Mouse (Mus musculus): ENCODE data around the gene Lrmda.

Gene Lrmda

DNA sequence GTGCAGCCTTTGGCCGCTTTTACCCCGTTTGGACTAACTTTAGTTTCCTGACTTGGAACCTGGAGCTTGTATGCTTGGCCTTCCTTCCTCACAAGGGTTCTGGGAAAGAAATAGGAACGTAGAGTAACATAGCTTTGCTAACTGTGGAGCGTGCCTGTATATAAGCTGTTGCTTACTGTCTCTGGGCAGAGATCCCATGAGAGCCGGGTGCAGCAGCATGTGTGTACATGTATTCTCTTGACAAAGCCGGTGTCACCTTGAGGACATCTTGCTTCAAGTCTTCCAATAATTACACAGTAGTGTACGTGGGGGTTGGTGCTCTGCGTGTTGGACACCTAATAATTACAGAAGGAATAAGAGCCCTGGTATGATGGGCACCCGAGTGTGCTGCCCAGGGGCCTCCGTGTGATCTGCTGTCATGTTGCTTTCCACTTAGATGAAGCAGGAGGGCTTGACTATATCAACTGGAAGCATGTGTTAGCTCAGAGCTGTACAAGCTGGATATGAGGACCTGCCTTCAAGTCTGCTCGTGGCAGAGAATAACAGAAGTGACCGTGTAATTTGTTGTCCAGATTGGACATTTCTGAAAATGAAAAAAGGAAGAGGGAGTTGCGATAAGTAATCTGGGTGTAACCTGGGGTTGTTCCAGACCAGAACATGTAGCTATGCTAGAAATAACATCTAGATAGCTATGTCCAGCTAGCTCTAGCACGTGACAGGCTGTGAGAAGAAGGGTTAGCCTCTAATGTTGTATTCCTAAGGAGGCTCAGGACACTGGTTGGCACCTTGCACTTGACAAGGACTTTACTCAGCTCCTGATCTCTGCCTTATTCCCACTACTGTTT lies 82.7 kb downstream of the Lrmda start:
- DNase-seq: no peak

DNA sequence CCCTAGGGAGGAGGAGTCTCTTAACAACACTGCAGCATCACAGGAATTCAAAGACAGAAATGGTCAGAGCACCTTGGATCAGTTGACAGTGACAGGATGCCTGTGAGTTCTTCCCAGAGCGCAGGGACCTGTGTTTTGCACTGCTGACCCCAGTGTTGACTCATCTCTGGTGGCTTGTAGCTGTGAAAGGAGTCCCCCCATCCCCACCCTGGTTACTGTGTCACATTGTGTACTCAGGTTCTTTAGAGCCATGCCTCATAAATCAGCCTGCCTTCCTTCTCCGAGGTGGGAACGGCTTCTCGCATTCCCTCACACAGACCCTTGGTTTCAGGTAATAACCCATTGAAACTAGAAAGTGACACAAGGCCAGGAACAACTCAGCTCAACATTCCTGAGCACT lies 86.3 kb downstream of the Lrmda start:
- DNase-seq: no peak

DNA sequence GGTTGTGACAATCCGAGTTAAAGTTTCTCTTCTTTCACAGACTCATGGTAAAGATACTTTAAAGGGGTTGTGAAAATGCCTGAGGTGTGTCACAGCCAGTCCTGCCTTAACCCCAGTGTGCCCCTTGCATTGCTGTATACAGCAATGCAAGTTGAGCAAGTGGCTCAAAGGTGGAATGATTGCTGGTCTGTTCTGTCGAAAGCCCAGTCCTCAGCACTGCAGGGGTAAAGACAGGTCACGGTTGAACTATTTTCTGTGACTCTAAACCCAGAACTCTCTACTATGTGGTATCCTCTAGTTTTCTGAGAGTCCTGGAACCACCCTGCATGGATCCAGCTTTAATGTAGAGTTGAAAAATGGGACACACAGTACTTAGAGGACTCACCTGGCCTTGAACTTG lies 87.3 kb downstream of the Lrmda start:
- DNase-seq: no peak

DNA sequence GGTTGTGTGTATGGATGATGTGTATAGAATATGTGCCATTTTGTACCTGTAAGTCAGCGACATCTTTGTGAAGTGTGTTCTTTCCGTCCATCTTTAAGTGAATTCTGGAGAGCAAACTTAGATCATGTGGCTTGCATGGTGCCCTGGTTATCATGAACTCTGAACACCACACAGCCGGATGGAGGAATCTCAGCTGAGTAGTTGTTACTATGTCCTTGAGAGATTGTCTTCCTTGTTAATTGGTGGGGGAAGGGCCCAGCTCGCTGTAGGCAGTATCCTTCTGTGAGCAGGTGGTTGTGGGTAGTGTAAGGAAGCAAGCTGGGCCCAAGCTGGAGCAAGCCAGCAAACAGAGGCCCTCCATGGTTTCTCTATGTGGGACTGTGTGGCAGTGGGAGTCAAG lies 89.9 kb downstream of the Lrmda start:
- no peak for DNase-seq

DNA sequence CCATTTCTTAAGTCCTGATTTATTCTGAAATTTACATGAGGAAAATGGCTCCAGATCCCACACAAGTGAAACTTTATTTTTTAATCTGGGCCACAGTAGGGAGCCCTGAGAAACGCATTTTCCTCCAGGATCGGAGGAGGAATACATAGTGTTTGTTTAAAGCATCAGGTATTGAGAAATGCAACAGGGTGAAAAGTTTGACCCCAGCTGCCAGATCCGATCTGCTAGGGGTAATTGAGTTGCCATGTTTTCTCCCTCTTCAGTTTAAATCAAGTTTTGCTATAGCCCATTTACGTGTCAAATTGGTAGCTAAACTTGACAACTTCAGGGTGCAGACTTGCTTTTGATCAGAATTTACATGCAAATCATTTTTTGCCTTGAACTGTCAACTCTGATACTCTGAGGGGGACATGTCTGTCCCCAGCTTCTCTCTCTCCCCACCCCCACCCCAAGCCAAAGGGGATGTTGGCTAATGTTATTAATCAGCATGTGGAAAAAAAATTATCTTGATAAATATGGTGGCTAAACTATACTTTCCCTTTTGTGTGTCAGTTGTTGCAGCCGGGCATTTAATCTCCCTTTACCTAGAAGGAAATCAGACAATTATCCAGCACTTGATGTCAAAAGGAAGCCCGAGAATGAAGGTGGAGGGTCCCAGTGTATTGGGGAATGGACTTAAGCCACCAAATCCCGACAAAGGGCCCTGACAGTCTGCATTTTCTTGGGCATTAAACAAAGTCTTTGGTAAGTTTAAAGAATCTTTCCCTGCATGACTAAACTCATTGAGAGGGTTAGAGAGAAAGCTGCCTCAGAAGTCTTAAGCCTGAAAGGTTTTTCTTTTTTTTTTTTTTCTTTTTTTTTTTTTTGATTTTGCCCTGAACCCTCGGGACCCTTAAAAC lies 94.2 kb downstream of the Lrmda start:
- DNase-seq: no peak

DNA sequence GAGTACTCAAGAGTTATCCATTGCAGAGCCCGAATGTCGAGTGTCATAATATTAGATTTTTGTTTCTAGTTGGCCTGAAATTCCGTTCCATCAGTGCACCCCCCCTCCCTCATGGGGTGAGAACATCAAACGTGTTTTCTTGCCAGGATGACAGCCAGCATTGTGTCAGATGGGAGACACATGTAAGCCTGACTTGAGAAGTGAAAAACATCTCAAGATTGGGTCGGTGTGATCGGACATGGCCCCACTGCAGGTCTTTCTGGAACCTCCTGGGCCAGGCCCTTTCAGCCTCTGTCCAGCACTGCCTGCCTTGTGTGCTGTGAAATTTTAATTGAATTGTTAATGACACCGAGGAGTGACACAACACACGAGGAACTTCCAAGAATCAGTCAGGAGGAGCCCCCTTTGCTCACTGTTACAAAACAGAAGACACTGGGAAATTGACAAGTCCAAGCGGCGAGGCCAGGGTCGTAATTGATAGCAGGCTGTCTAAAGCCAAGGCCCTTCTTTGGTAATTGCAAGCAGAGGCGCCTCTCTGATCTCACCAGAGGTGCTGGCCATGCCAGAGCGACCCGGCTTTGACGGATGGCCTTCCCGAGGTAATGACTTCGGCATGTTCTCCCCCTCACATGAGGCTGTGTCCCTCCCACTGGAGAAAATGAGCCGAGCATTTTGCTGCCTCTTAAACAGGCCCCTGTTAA lies 95.3 kb downstream of the Lrmda start:
- no peak for DNase-seq

DNA sequence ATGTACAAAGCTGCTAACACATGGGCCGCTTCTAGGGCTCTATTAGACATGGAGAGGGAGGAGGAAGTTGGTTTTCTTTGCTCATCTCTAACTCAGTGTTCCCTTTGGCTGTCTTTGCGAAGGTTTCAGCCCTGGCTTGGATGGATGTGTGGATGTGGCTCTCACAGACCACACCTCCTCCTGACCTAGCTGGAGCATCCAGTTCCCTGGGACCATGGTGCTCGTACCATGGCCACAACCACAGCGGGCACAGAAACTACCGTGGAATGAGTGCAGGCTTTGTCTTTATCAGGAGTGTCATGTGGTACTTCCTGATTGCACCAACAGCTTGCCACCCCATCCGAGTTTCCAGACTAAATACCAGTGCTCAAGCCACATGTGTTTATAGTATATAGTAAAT lies 98.6 kb downstream of the Lrmda start:
- DNase-seq: no peak

DNA sequence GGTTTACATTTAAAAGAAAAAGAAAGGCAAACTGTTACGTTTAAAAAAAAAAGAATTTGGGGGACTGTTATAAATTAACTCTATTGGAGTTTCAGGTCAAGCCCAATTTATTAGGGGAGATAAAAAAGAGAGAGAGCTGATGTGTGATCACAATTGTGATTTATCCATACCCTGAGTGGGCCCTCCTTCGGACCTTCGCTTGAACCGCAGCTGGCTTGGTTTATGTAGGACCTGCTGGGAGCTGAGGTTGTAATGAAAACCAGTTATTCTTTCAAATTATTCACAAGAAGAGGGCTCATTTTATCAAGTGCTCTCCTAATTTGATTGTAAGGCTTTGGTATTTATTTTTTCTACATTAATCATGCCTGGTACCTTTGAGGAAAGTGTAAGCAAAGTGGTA lies 99.0 kb downstream of the Lrmda start:
- no peak for DNase-seq

DNA sequence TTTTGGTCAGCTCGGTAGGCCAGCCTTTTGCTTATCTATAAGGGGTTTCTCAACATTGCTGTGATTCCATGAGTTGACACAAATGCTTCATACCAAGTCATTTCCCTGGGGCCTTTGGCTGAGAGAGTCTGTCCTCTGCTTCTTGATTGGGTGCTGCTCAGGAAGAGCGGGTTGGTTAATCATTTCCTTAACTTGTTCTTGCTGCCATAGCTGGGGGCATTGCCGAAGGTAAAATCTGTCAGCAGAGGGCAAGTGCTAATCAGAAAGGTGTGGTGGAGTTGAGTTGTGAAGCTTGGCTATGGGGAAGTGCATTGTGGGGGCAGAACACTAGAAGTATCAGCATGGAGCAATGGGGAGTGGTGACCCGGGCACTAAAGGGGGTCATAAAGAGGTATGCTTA lies 106.8 kb downstream of the Lrmda start:
- DNase-seq: no peak

DNA sequence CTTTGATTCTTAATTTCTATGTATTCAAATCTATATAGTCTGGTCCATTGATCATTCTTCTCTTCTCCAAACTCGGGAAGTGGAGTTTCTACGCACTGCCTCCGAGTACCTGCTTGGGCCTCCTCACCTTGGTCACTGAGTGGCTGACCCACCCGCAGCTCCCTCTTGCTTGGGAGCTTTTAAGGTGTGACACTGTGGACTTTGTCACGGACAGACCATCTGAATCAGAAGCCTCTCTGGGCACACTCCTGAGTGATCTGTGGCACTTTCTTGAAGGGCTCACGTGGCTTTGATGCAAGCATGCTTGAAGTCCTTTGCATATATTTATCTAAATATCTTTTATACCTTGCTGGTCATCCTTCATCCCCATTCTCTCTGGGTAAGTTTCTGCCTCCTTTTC lies 107.3 kb downstream of the Lrmda start:
- DNase-seq: no peak

DNA sequence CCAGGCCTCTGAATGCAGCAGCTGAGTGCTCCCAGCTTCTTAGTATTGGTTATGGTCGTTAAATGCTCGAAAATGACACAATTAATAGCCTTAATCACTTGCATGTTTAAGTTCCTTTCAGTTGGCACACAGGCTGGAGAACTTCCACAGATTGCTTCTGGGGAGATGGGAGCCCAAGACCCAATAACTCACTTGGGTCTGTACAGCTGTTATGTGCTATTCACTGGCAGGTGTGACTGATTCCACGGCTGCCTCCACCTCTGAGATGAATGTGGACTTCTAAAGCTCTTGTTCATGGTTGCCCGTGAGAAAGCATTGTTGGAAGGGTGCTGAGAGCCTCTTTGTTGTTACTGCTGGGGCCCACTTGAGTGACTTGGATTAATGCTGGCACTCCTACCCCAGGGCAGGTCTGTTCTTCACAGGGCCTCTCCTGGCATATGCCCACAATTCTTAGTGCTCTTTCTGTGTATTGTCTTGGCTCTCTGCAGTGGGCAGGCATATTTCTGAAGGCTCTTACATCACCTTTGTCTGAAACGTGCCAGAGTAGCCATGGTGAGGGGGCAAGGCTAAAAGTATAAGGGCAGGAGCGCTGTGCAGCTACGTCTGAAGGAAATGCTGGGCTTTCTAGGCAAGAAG lies 111.6 kb downstream of the Lrmda start:
- no peak for DNase-seq

DNA sequence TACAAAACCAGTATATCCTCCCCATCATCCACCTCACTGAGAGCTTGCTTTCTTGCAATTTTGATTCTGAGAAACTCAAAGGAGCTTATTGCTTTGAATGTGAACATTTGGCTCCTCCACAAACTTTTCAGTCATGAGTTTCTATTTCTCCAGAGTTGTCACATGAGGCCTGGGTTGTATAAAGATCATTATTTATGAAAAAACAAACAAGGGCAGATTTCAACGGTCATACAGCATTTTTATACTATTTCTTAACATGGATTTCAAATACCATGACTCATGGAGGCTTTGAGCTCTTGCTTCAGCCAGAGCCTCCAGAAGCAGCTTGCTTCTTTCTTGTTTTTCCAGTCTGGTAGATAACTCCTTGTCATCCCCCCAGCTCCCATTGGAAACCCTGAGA lies 119.8 kb downstream of the Lrmda start:
- no peak for DNase-seq

DNA sequence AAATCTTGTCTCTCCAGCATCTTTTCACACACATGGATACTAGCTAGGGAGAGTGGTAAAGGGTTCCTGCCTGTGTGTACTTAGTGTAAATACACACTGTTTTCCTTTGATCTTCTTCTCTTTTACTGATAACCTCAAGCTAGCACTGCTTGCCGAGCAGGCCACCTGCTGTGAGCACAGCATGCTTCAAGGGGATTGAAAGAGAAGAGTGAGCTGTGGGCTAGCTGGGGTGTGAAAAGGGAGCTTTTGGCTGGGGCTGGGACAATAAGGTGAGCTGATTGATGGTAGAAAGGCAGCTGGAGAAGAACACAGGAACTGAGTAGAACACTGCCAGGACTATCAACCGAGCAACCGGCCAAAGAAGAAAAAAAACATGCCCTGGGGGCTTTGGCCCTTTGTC lies 124.5 kb downstream of the Lrmda start:
- no peak for DNase-seq

DNA sequence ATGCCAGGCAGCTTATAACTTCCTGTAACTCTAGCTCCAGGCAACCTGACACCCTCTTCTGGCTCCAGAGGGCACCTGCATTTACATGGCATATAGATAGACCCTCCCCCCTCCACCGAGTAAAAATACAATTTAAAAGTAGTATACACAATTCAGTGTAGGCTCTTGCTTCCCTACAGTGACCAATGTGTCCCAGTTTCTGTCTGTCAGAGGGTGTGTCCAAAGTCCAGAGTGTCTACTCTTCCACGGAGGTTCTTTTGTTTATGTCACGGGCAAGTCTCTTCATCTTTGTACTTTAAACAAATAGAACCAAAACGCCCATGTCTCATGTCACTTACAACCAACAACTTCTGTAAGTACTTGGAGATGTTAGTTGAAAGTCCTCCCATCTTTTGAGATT lies 126.4 kb downstream of the Lrmda start:
- DNase-seq: no peak

DNA sequence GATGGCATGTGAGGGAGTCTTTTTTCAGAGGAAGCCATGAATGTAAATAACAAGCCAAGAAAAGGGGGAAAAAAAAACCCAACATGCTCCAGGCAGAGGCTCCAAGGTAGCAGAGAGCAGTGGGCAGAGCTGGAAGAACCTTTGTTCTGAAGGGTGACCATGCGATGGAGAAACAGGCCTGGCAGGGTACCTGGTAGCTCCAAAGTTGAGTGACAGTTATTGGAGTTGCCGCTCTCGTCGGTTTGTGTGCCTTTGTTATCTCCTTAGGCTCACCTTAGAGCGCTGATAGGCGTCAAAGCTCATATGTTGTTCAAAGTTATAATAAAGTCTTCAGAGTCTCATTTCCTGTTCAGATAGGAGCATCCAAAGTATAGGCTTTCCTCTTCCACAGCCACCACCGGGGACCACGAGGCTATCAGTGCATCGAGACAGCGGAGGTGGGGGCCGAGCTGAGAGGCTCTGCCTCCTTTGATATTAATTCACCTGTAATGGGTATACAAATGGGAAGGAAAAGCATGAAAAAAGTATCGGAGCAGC lies 127.1 kb downstream of the Lrmda start:
- DNase-seq: no peak

DNA sequence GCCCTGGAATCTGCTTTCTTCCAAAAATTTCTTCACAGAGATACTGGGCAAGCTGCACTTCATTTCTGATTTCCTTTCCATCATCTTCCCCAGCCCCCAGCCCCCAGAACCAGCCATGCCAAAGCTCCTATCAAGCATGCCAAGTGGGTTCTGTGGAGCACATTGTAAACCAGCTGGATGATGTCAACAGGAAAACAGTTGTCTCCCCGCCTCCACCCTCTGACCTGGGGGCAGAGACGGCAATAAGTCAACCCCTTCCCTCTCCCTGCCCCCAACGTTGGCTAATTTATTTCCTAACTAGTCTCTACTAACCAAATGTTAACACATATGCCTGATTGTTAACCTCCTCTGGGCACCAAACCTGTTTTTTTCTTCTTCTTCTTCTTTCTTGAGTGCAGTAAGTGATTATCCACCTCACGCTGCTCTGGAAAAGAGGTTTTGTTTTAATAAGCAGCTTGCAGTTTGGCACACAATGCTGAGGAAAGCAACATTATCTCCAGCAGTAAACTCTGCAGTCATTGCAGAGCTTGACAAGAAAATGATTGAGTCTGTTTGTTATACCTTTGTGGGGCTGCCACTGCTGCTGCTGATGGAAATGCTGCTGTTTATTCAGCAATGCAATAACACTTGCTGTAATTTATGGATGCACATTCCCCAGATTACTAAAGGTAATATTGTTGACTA lies 128.0 kb downstream of the Lrmda start:
- DNase-seq: no peak

DNA sequence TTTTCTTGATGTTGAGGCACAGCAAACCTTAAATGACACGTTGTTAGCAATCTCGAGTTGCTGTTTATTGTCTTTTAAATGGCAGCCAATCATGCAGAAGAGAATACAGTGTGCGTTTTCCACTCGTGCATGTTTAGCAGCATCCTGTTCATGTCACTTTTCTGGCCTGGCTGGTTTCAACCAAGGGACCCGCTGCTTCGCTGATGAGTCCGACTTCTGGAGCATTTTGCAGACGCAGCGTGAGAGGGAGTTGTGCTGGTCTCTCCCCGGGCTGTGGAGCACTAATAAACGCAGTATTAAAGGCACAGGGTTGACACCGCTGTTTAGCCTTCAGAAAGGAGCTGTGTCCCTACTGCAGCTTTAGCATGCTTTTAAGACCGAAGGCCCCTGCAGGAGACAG lies 133.2 kb downstream of the Lrmda start:
- no peak for DNase-seq

DNA sequence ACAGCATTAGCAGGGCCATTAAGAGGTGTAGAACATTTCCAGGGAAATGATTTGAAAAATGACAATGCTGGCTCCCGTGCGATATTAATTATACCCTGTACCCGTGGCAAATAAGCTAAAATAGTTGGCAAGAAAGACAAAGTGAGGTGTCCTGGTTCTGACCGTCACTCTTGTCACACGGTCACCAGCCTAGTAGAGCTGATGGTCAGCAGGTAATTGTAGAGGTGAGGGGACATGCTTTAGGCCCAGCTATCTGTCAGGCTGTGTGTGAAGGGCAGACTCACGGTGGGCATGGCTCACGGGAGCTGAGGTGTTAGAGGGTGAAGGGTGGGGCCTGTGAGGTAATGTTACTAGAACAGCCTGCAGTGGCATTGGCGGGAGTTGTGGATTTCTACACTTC lies 134.6 kb downstream of the Lrmda start:
- DNase-seq: no peak

DNA sequence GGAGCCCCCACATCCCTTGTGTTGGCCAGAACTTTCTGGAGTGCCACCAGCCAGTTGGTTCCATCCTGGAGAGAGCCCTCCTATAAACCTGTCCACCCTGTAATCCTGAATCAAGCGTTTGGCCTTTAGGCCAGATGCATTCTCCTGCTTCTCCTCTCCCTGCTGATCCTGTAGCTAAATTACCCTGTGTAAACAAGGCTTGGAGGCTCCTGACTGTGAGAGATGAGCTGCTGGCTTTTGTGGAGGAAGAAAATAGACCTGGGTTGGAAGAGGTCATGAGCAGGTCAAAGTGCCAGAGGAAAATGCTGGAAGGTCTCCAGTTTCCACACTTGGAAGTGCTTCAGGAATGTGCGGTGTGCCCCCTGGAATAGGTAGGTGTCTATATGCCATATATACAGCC lies 135.5 kb downstream of the Lrmda start:
- DNase-seq: no peak

DNA sequence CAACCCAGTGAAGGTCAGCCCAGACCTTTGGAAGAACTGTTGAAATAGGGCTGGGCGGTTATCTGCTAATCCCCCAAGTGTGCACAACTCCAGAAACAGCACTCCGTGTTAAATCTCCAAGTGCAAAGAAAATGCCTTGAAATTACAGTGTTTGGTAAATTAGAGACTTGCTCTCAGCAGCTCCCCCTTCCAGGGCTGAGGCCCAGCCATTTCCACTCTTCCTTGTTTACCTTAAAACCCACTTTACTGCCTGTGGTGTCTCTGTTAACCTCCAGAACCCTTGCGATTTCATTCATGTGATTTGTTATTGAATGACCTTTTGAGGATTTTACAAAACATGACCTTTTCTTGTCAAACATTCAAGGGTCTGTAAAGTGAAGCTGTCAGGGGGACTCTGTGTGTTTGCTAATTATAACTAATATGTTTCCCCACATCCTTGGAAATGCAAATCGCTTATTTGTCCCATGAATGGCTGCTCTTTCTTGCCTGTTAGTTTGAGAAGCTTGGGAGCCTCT lies 136.1 kb downstream of the Lrmda start:
- no peak for DNase-seq

DNA sequence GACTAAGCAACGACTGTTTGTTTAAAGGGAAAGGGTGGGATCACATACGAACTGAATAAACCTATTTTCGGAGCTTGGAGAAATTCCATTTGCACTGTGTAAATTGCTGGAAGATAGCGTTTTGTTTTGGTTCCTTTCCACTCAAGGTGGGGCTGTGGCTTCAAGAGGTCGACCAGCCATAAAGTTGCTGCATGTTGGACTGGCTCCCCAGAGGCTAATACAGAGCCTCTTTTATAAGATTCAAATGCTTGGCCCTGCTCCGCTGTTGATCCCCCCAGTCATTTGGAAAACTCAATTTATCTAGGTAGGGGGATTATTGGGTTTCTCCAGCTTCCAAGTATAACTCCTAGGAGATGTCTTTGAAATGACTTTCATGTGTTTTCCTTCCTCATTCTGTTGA lies 137.5 kb downstream of the Lrmda start:
- DNase-seq: no peak

DNA sequence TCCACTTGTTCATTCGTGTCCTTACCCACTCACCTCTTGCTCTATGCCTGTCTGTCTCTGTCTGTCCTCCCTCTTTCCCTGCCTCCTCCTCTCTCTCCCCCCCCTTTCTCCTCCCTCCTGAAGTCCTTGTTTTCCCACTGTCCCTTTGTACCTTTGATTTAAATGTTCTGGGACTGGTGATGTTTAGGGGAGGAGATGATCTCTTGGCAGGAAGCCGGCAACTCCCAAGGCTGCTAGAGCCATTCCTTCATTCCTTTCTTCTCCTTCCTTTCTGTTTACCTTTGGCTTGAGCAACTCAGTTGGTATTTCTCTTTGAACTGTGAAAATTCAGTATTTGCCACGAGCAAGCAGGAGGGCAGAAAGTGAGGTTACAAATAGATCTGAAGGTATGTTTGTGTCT lies 141.9 kb downstream of the Lrmda start:
- no peak for DNase-seq
